In the genomic region with DNA sequence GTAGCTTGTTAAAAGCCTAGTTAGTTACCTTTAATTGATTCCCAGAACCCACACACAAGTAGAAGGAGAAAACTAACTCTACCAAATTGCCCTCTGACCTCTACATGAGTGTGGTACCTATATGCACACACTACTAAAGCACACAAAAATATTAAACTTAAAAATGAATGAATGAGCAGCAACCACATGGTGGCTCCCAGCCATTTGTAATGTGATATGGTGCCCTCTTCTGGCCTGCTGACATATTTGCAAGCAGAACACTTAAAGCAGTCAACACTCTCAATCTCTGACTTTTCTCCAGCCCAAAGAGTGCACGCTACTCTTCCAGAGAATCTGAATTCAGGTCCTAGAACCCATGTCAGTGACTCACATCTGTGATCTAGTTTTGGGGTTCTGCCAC, we compare ENCODE assay signal across 1 mouse cellular context.
TF ChIP-seq lines count a peak whose summit lies in the region.

No protein-coding gene starts in this region.

TF ChIP-seq in MEL, 35 proteins besides CTCF, POLR2A, EP300 and RAD21 (continued from another document):
- TF ChIP-seq TCF12 (IDR thresholded peaks at IDR 0.05; ENCODE audit: low read depth, low read length) (no peak), JUND (IDR thresholded peaks at IDR 0.05; ENCODE audit: low read depth, low read length) (no peak), ZC3H11A (IDR thresholded peaks at IDR 0.05; ENCODE audit: low read depth, low read length) (peak; percentile 92), UBTF (IDR thresholded peaks at IDR 0.05; ENCODE audit: borderline replicate concordance, insufficient read depth, low read depth, low read length) (no peak), KAT2A (conservative IDR thresholded peaks at IDR 0.05; ENCODE audit: low read depth, low read length) (no peak), ZKSCAN1 (IDR thresholded peaks at IDR 0.05; ENCODE audit: low read depth, low read length) (peak; percentile 98), TAL1 (IDR thresholded peaks at IDR 0.05; ENCODE audit: low read length) (no peak), E2F4 (IDR thresholded peaks at IDR 0.05; ENCODE audit: borderline replicate concordance, low read depth, low read length) (no peak), CHD1 (IDR thresholded peaks at IDR 0.05; ENCODE audit: low read depth, low read length) (0 out of 2 replicates have a peak, but pooled peaks have one; percentile 83), NRF1 (IDR thresholded peaks at IDR 0.05; ENCODE audit: insufficient read depth, low read depth, low read length, poor library complexity, severe bottlenecking) (no peak), MXI1 (IDR thresholded peaks at IDR 0.05; ENCODE audit: low read depth, low read length) (peak; percentile 91), ZMIZ1 (IDR thresholded peaks at IDR 0.05; ENCODE audit: low read depth, low read length) (no peak), USF1 (IDR thresholded peaks at IDR 0.05; ENCODE audit: low read depth, low read length) (0 out of 2 replicates have a peak, but pooled peaks have one; percentile 30), ETS1 (IDR thresholded peaks at IDR 0.05; ENCODE audit: low read depth, low read length) (no peak), TBP (IDR thresholded peaks at IDR 0.05; ENCODE audit: low read depth, low read length) (no peak)
